Mouse (Mus musculus): Measurements from ENCODE around the gene Gm1673. TPM values are rescaled to one million over a fixed set of nuclear protein-coding genes. Genes with fewer than 3 reads are reported as not detected.

Gene Gm1673
- polyA plus RNA-seq, 1 experiment from 2014 or later, result 96.5 TPM

DNA sequence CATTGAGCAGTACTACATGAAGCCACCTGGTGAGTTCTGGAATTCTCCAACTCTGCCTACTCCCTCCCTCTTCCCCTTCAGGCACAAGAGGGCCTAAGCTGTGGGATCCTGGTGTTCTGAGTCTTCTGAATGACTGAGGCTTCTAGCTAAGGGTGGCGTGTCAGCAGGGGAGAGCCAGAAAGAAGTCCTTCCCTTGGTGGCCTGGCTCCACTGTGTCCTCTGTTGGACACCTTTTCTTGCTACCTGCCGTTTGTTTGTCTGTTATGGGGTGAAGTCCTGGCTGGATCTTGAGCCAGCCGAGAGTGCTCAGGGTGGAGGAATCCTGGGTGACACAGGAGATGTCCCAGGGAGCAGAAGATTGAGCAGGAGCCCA is 15.3 kb downstream of the Gm1673 start:
- no peak overlapping the region for H3K27ac ChIP-seq
- H3K4me1 ChIP-seq, result peaks cover 28% of the 10 kb centered on the region
- H3K4me2 ChIP-seq, result no peak overlapping the region
- no peak for ATAC-seq (ENCODE audit: insufficient number of reproducible peaks, low FRiP score, low TSS enrichment, low read depth)
- H3K9me3 ChIP-seq, result no peaks in the 10 kb centered on the region
- 92% methylated on average over 3 of the region's 3 CpGs for WGBS
- H3K27me3 ChIP-seq, result peaks cover 67% of the 10 kb centered on the region
- H3K9ac ChIP-seq, result no peak overlapping the region
- no peaks in the 10 kb centered on the region for H3K36me3 ChIP-seq
- no peak overlapping the region for H3K4me3 ChIP-seq

DNA sequence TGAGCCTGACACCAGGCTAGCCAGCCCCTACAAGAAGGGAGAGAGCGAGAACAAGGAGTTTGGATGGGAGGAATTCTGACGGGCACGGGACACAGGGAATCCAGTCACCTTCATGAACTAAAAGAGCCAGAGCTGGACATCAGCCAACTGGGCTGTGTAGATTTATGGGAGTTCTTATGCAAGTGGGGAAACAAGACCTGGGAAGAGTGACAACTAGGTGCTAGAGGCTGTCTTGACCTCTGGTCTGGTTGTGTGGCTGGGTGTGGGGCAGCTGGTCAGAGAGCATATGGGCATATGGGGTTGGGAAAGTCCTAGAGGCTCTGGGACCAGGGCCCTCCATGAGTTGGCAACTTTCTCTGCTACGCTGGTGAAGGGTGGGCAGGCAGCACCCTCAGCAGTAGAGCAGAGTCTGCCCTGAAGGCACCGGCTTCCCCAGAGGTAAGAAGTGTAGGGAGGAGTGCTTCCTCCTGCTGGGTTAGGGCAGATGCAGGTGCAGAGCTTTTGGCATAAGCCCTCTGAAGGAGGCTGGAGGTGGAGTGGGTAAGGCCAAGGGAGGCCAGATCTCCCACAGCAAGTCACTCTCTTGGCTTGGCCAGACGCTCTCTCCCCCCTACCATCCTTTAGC is 16.3 kb downstream of the Gm1673 start:
- no peak overlapping the region for H3K4me2 ChIP-seq
- no peak overlapping the region for H3K4me3 ChIP-seq
- ATAC-seq (ENCODE audit: insufficient number of reproducible peaks, low FRiP score, low TSS enrichment, low read depth), result no peak
- peaks cover 59% of the 10 kb centered on the region for H3K27me3 ChIP-seq
- no peaks in the 10 kb centered on the region for H3K9me3 ChIP-seq
- no peaks in the 10 kb centered on the region for H3K36me3 ChIP-seq
- WGBS, result 77% methylated on average over 6 of the region's 6 CpGs
- H3K27ac ChIP-seq, result no peak overlapping the region
- peaks cover 28% of the 10 kb centered on the region for H3K4me1 ChIP-seq
- no peak overlapping the region for H3K9ac ChIP-seq

DNA sequence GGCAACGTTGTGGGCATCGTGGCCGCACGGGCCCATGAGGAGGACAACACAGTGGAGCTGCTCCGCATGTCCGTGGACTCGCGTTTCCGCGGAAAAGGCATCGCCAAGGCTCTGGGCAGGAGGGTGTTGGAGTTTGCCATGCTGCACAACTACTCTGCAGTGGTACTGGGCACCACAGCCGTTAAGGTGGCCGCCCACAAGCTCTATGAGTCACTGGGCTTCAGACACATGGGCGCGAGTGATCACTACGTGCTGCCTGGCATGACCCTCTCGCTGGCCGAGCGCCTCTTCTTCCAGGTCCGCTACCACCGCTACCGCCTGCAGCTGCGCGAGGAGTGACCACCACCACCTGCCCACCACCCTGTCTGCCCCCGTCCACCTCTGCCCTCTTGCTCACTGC is 17.6 kb downstream of the Gm1673 start:
- no peaks in the 10 kb centered on the region for H3K36me3 ChIP-seq
- H3K9me3 ChIP-seq, result no peaks in the 10 kb centered on the region
- WGBS, result 96% methylated on average over 25 of the region's 25 CpGs
- peaks cover 47% of the 10 kb centered on the region for H3K27me3 ChIP-seq
- H3K9ac ChIP-seq, result no peak overlapping the region
- no peak overlapping the region for H3K4me3 ChIP-seq
- H3K4me1 ChIP-seq, result peaks cover 22% of the 10 kb centered on the region
- ATAC-seq (ENCODE audit: insufficient number of reproducible peaks, low FRiP score, low TSS enrichment, low read depth), result no peak
- H3K27ac ChIP-seq, result no peak overlapping the region
- no peak overlapping the region for H3K4me2 ChIP-seq

DNA sequence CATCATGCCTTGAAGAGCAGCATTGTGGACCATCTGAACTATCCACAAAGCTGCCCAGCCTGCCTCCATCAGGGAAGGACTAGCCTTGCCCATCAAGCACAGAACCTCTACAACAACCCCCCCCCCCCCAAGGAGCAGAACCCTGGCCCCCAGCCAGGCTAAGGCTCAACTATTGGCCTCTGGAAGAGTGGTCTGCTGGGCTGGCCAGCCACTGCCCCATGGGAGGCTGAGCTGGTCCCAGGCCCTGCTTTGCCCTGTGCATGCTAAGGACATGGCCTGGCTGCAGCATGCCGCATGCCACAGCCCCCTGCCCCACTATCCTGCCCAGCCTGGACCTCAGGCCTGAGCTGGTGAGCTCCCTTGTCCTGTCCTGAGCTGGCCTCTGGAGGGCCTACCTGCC is 18.2 kb downstream of the Gm1673 start:
- Histone ChIP-seq H3K27ac (no peak overlapping the region), H3K9me3 (no peaks in the 10 kb centered on the region), H3K4me2 (no peak overlapping the region), H3K9ac (no peak overlapping the region), H3K27me3 (peaks cover 41% of the 10 kb centered on the region), H3K36me3 (no peaks in the 10 kb centered on the region), H3K4me1 (peaks cover 16% of the 10 kb centered on the region), H3K4me3 (no peak overlapping the region)
- ATAC-seq (ENCODE audit: insufficient number of reproducible peaks, low FRiP score, low TSS enrichment, low read depth), result no peak
- 92% methylated on average over 1 of the region's 1 CpGs for WGBS

DNA sequence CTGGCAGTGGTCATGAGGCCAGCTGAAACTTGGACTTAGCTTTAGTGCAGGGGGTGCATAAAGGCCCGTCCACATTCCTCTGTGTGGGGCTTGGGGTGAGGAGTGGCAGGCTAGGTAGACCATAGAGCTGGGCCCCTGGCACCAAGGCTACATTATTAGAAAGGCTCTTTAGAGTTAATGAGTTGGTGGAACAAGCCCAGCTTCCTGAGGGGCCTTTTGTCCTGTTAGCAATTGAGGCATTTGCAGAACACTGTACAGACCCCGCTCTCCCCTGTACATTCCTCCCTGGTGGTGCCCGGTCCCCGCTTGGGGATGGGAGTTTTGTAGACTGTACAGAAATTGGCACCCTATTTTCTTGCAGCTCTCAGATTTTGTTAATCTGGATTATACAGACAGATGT is 19.4 kb downstream of the Gm1673 start:
- Histone ChIP-seq H3K4me3 (no peak overlapping the region), H3K4me1 (peaks cover 4% of the 10 kb centered on the region), H3K27me3 (peaks cover 29% of the 10 kb centered on the region), H3K36me3 (no peaks in the 10 kb centered on the region), H3K27ac (no peak overlapping the region), H3K9ac (no peak overlapping the region), H3K4me2 (no peak overlapping the region), H3K9me3 (no peaks in the 10 kb centered on the region)
- ATAC-seq (ENCODE audit: insufficient number of reproducible peaks, low FRiP score, low TSS enrichment, low read depth), result no peak
- 76% methylated on average over 4 of the region's 4 CpGs for WGBS

DNA sequence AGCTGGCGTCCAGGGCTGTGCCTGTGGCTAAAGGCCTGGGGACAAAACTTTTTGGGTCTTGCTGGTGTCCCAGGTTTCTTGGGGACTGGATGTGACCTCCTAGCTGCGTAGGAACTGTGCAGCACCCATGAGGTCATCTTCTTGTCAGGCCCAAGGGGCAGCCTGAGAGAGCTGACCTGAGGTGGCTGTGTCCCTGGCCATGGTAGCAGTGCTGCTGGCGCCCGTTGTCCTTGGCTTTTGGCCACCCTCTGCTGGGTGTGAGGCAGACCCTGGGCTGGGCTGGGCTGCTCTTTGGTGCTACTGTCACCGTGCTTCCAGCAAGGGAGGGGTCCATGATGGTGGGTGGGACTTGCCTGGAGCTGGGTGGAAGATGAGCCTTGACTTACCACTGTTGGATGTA is 21.4 kb downstream of the Gm1673 start:
- ATAC-seq (ENCODE audit: insufficient number of reproducible peaks, low FRiP score, low TSS enrichment, low read depth), result no peak
- H3K4me2 ChIP-seq, result no peak overlapping the region
- H3K9me3 ChIP-seq, result no peaks in the 10 kb centered on the region
- H3K9ac ChIP-seq, result no peak overlapping the region
- no peaks in the 10 kb centered on the region for H3K36me3 ChIP-seq
- no peak overlapping the region for H3K27ac ChIP-seq
- no peaks in the 10 kb centered on the region for H3K4me1 ChIP-seq
- H3K4me3 ChIP-seq, result no peak overlapping the region
- 77% methylated on average over 5 of the region's 5 CpGs for WGBS
- H3K27me3 ChIP-seq, result peaks cover 9% of the 10 kb centered on the region

DNA sequence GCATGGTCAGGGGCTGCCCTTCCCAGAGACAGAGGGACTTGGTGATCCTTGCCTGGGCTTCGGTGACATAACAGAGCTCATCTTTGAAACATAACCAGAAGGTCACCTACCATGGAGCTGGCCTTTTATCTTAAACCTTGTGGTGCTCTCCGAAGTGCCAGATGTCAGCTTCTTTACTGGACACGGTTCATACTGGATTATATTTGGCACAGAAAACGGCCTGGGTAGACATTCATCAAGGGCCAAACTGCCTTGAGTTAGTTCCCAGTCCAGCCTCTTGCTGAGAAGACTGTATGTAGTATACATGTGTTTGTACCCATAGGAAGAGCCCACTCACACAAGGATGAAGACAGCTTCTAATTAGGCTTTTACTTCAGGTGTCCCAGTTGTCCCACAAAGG is 23.6 kb downstream of the Gm1673 start:
- H3K27ac ChIP-seq, result no peak overlapping the region
- H3K4me2 ChIP-seq, result no peak overlapping the region
- no peaks in the 10 kb centered on the region for H3K4me1 ChIP-seq
- no peaks in the 10 kb centered on the region for H3K36me3 ChIP-seq
- H3K27me3 ChIP-seq, result 0 out of 2 replicates have a peak, but pooled peaks cover 4% of the 10 kb centered on the region
- ATAC-seq (ENCODE audit: insufficient number of reproducible peaks, low FRiP score, low TSS enrichment, low read depth), result no peak
- no peak overlapping the region for H3K4me3 ChIP-seq
- H3K9me3 ChIP-seq, result no peaks in the 10 kb centered on the region
- no peak overlapping the region for H3K9ac ChIP-seq
- WGBS, result 80% methylated on average over 4 of the region's 4 CpGs

DNA sequence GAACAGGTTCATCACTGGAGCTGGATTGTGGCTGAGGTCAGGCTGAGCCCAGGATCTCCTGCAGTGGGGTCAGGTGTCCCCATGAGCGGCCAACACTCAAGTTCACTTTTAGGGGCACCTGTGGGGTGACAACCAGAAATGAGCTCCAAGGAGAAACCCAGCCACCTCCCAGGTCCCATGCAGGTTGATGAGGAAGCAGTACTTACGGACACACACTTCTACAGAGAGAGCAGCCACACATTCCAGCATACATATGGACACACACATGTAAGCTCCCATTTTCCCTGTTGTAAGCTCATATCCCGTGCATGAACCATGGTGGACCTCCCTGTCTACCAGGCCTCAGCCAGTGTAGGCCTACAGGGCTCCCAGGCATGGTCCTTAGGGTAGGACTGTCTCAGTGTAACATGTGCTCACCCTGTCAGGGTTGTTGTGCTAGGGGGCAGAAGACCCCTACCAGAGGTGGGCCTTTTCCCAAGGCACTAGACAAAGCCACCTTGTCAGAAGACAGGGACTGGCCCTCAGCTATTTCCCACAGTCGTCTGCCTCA is 24.2 kb downstream of the Gm1673 start:
- Histone ChIP-seq H3K9ac (no peak overlapping the region), H3K9me3 (no peaks in the 10 kb centered on the region), H3K36me3 (no peaks in the 10 kb centered on the region), H3K4me2 (no peak overlapping the region), H3K27ac (no peak overlapping the region), H3K4me3 (no peak overlapping the region), H3K27me3 (0 out of 2 replicates have a peak, but pooled peaks cover 4% of the 10 kb centered on the region), H3K4me1 (no peaks in the 10 kb centered on the region)
- 74% methylated on average over 4 of the region's 4 CpGs for whole genome bisulfite sequencing
- no peak for ATAC-seq (ENCODE audit: insufficient number of reproducible peaks, low FRiP score, low TSS enrichment, low read depth)

DNA sequence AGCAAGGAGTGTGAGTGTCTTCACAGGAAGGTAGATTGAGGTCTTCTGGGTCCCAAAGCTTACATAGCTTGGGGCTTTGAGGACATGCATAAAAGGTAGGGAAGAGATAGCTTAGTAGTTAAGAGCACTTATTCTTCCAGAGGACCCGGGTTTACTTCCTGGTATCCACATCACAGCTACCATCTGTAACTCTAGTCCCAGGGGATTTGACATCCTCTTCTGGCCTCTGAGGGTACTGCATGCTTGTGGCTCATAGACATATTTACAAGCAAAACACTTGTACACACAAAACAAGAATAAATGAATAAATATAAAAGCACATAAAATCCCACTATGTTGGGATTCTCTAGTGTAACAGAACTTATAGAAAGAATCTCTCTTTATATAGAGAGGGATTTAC is 31.4 kb downstream of the Gm1673 start:
- no peak overlapping the region for H3K27ac ChIP-seq
- no peak overlapping the region for H3K4me2 ChIP-seq
- 58% methylated on average over 1 of the region's 1 CpGs for WGBS
- no peaks in the 10 kb centered on the region for H3K4me1 ChIP-seq
- no peaks in the 10 kb centered on the region for H3K9me3 ChIP-seq
- no peaks in the 10 kb centered on the region for H3K36me3 ChIP-seq
- no peak overlapping the region for H3K9ac ChIP-seq
- no peak overlapping the region for H3K4me3 ChIP-seq
- ATAC-seq (ENCODE audit: insufficient number of reproducible peaks, low FRiP score, low TSS enrichment, low read depth), result no peak
- 0 out of 2 replicates have a peak, but pooled peaks cover 4% of the 10 kb centered on the region for H3K27me3 ChIP-seq

DNA sequence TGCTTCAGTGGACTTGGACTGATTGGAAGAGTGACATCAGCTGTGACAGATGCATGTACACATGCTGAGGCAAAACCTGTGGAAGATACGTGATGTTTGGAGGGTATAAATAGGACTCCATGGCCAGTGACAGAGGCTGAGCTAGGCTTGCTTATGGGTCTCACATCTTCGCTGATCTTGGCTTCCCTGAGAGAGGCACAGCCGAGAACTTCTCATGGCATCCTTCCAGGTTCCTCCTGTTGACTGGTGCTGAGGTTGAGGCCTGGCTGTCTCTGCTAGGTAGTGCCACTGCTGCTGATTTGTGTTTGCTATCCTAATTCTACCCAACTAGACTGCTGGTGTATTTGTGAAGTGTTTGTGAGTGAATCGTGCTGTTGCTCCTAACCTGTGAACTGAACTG is 35.7 kb downstream of the Gm1673 start:
- Histone ChIP-seq H3K27ac (no peak overlapping the region), H3K4me1 (no peaks in the 10 kb centered on the region), H3K4me3 (no peak overlapping the region), H3K4me2 (no peak overlapping the region), H3K9ac (no peak overlapping the region), H3K27me3 (no peaks in the 10 kb centered on the region), H3K9me3 (no peaks in the 10 kb centered on the region), H3K36me3 (no peaks in the 10 kb centered on the region)
- ATAC-seq (ENCODE audit: insufficient number of reproducible peaks, low FRiP score, low TSS enrichment, low read depth), result no peak
- 83% methylated on average over 4 of the region's 4 CpGs for WGBS

DNA sequence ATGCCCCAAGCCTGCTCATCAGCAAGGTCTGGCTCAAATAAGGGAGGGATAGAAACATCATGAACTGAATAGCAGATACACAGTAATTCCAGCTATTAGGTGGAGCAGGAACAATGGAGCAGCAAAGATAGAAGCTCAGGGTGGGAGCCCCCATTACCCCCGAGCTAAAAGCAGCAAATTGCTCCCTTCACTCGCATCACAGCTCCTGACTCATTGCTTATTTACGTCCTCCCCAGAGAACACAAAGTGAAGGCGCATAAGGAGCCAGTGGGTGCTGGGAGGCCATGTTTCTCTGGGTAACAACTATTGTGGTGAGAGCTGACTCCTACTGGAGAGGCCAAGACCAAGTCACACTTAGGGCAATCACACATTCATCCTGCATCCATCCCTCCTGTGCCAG is 46.9 kb downstream of the Gm1673 start:
- Histone ChIP-seq H3K9ac (no peak overlapping the region), H3K27me3 (no peaks in the 10 kb centered on the region), H3K36me3 (no peaks in the 10 kb centered on the region), H3K9me3 (no peaks in the 10 kb centered on the region), H3K4me3 (no peak overlapping the region), H3K4me1 (no peaks in the 10 kb centered on the region), H3K4me2 (no peak overlapping the region), H3K27ac (no peak overlapping the region)
- ATAC-seq (ENCODE audit: insufficient number of reproducible peaks, low FRiP score, low TSS enrichment, low read depth), result no peak
- WGBS, result 48% methylated on average over 4 of the region's 4 CpGs

DNA sequence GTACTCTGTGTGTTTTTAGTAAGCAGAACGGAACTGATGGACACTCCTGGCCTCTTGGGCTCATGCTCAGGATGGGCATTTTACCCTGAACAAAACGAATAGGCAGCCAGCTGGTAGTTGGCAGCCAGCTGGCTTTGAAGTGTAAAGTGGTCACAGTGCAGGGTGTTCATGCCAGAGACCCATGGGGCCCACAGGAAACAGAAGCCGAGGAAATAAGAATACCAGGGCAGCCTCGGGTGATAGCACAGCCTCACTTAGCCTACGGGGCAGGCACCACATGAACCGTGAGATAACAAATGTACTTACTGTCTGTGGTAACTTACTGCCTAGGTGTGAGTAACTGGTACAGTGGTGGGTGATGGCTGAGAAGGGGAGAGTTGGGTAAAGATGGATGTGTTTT is 47.8 kb downstream of the Gm1673 start:
- no peak overlapping the region for H3K4me3 ChIP-seq
- ATAC-seq (ENCODE audit: insufficient number of reproducible peaks, low FRiP score, low TSS enrichment, low read depth), result no peak
- no peaks in the 10 kb centered on the region for H3K9me3 ChIP-seq
- no peaks in the 10 kb centered on the region for H3K27me3 ChIP-seq
- no peaks in the 10 kb centered on the region for H3K4me1 ChIP-seq
- no peaks in the 10 kb centered on the region for H3K36me3 ChIP-seq
- H3K4me2 ChIP-seq, result no peak overlapping the region
- no peak overlapping the region for H3K9ac ChIP-seq
- WGBS, result 66% methylated on average over 6 of the region's 6 CpGs
- no peak overlapping the region for H3K27ac ChIP-seq

DNA sequence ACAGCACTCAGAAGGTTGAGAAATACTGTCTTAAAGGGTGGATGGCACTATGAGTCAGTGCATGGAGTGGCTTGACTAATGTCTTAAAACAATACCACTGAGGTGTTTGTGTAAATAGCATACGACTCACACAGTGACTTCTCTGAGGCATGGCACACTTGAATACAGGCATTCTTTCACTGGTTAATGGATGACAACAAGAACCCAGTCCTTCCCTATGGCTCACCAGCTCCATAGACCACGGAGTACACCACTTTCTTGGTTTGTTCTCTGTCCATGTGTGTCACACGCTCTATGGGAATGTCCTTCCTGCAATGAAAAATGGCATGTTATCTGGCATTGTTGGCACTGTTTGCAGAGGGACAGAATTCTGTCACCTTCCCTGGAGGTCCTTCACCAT is 49.3 kb downstream of the Gm1673 start:
- H3K4me3 ChIP-seq, result no peak overlapping the region
- no peaks in the 10 kb centered on the region for H3K4me1 ChIP-seq
- WGBS, result 75% methylated on average over 3 of the region's 3 CpGs
- no peak overlapping the region for H3K4me2 ChIP-seq
- no peak for ATAC-seq (ENCODE audit: insufficient number of reproducible peaks, low FRiP score, low TSS enrichment, low read depth)
- H3K36me3 ChIP-seq, result no peaks in the 10 kb centered on the region
- no peak overlapping the region for H3K9ac ChIP-seq
- H3K27me3 ChIP-seq, result no peaks in the 10 kb centered on the region
- no peaks in the 10 kb centered on the region for H3K9me3 ChIP-seq
- no peak overlapping the region for H3K27ac ChIP-seq

Data from limb, embryonic 15.5 days (tissue).